Mouse (Mus musculus): Measurements from ENCODE around the gene Ly6c2. TPM values are rescaled to one million over a fixed set of nuclear protein-coding genes. Genes with fewer than 3 reads are reported as not detected.
"Not testable (repeated sequence)": the region's sequence is repeated elsewhere in the genome, so short reads cannot be mapped to it uniquely, and the experiment has no call there.

Ly6c2 gene
- polyA plus RNA-seq, 1 experiment from 2014 or later = not detected

DNA sequence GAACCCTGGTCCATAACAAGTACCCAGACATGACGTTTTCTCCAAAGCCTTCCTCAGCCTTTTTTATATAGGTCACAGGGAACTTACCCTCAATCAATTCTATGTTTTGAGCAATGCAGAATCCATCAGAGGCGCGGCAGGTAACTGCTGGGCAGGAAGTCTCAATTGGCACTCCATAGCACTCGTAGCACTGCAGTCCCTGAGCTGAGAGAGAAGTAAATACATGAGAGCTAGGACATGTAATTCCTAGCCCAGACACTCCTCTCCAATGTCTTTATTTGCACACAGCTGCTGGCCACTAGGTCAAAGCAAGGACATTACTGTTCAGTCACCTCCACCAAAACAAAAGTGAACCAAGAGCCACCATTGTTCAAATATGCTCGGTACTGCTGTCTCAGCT lies 1.3 kb downstream of the Ly6c2 start:
- 93% methylated on average over 2 of the region's 5 CpGs for WGBS
- ATAC-seq (ENCODE audit: low FRiP score); H3K4me2 ChIP-seq (replicated peaks): not testable (repeated sequence)

GRCm38 (mm10) chr15:75099261-75099660 lies 12.5 kb downstream of the Ly6c2 start:
- no peak overlapping the region for H3K27ac ChIP-seq
- ATAC-seq (ENCODE audit: low FRiP score) = no peak
- no peaks in the 10 kb centered on the region for H3K4me1 ChIP-seq
- H3K4me2 ChIP-seq (replicated peaks) = no peak overlapping the region
- H3K9ac ChIP-seq = no peak overlapping the region
- WGBS = 88% methylated on average over 10 of the region's 10 CpGs
- H3K9me3 ChIP-seq (replicated peaks) = no peaks in the 10 kb centered on the region
- H3K36me3 ChIP-seq = no peaks in the 10 kb centered on the region
- H3K27me3 ChIP-seq = no peaks in the 10 kb centered on the region
- no peak overlapping the region for H3K4me3 ChIP-seq

More for the DNA sequence above, 1.3 kb downstream of the Ly6c2 start:
- not testable (repeated sequence) for H3K4me1 ChIP-seq; H3K4me3 ChIP-seq; H3K27ac ChIP-seq; H3K9ac ChIP-seq; H3K36me3 ChIP-seq; H3K27me3 ChIP-seq; H3K9me3 ChIP-seq (replicated peaks)

- not testable (repeated sequence) for H3K4me2 ChIP-seq (replicated peaks); H3K4me1 ChIP-seq; H3K27ac ChIP-seq; H3K27me3 ChIP-seq; H3K9me3 ChIP-seq (replicated peaks); H3K4me3 ChIP-seq; ATAC-seq (ENCODE audit: low FRiP score); H3K36me3 ChIP-seq; H3K9ac ChIP-seq
- 12% methylated on average over 2 of the region's 2 CpGs for WGBS
Measured at GRCm38 (mm10) chr15:75088041-75088440, 23.7 kb downstream of the Ly6c2 start.

- no peak overlapping the region for H3K4me2 ChIP-seq (replicated peaks)
- no peak for ATAC-seq (ENCODE audit: low FRiP score)
- WGBS = 89% methylated on average over 4 of the region's 4 CpGs
Measured at GRCm38 (mm10) chr15:75069965-75070364, 41.8 kb downstream of the Ly6c2 start.

GRCm38 (mm10) chr15:75062030-75062574 lies 49.7 kb downstream of the Ly6c2 start:
- not testable (repeated sequence) for H3K27ac ChIP-seq; H3K9ac ChIP-seq; H3K9me3 ChIP-seq (replicated peaks); H3K27me3 ChIP-seq; ATAC-seq (ENCODE audit: low FRiP score); H3K4me1 ChIP-seq; H3K36me3 ChIP-seq; H3K4me3 ChIP-seq; H3K4me2 ChIP-seq (replicated peaks)
- WGBS = 34% methylated on average over 6 of the region's 6 CpGs

More at GRCm38 (mm10) chr15:75069965-75070364, 41.8 kb downstream of the Ly6c2 start:
- no peaks in the 10 kb centered on the region for H3K36me3 ChIP-seq
- no peaks in the 10 kb centered on the region for H3K27me3 ChIP-seq
- H3K4me3 ChIP-seq = no peak overlapping the region
- no peak overlapping the region for H3K9ac ChIP-seq
- H3K4me1 ChIP-seq = no peaks in the 10 kb centered on the region
- no peaks in the 10 kb centered on the region for H3K9me3 ChIP-seq (replicated peaks)
- H3K27ac ChIP-seq = no peak overlapping the region

GRCm38 (mm10) chr15:75060505-75060904 lies 51.3 kb downstream of the Ly6c2 start:
- H3K36me3 ChIP-seq = no peaks in the 10 kb centered on the region
- ATAC-seq (ENCODE audit: low FRiP score) = no peak
- no peaks in the 10 kb centered on the region for H3K4me1 ChIP-seq
- H3K9me3 ChIP-seq (replicated peaks) = no peaks in the 10 kb centered on the region
- no peak overlapping the region for H3K9ac ChIP-seq
- H3K4me2 ChIP-seq (replicated peaks) = no peak overlapping the region
- no peak overlapping the region for H3K4me3 ChIP-seq
- no peak overlapping the region for H3K27ac ChIP-seq
- no peaks in the 10 kb centered on the region for H3K27me3 ChIP-seq

Other genes with a start within 250 kb of the Ly6c2 start
- gene 2010109I03Rik, start 214.9 kb downstream of the Ly6c2 start, polyA plus RNA-seq (2016; fragmentation: Nextera tagmentation; extraction: Ambion mirVana) = not detected in 2 replicates
- not detected in 2 replicates for gene Ly6i, start 128.5 kb downstream of the Ly6c2 start, polyA plus RNA-seq (2016; fragmentation: Nextera tagmentation; extraction: Ambion mirVana)
- gene Ly6a, start 113.9 kb downstream of the Ly6c2 start, polyA plus RNA-seq (2016; fragmentation: Nextera tagmentation; extraction: Ambion mirVana) = 0.78 and 0.90 TPM in 2 replicates
- gene Ly6c1, start 63.1 kb downstream of the Ly6c2 start, polyA plus RNA-seq (2016; fragmentation: Nextera tagmentation; extraction: Ambion mirVana) = 0.84 and 0.99 TPM in 2 replicates
- not detected in 2 replicates for gene Ly6g, start 43.3 kb upstream of the Ly6c2 start, polyA plus RNA-seq (2016; fragmentation: Nextera tagmentation; extraction: Ambion mirVana)
- not detected in 2 replicates for gene BC025446, start 104.4 kb upstream of the Ly6c2 start, polyA plus RNA-seq (2016; fragmentation: Nextera tagmentation; extraction: Ambion mirVana)
- not detected in 2 replicates for gene Ly6f, start 156.5 kb upstream of the Ly6c2 start, polyA plus RNA-seq (2016; fragmentation: Nextera tagmentation; extraction: Ambion mirVana)

Measured in hindbrain, embryonic 12.5 days (tissue).